ENCODE assay signal across 8 mouse cellular contexts in the genomic region with DNA sequence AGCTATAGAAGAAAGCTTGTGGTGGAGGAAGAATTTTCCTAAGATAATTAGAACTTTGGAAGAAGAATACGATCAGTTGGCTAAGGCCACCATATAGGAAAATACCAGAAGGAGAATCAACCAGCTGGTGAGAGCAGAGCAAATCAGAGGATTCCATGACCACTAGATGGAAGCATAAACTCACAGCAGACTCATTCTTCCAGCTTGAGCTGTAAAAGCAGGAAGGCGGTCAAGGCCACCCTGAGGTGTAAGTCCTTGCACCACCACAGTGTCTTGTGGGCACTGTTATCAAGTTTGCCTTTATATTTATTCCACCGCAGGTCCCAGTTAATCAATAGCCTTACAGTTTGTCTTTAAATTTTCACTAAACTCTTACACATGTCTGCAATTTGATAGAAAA.
DNase-seq lines count a peak whose midpoint lies in the region; ATAC-seq and TF ChIP-seq lines count a peak whose summit lies in the region.

No protein-coding gene starts in this region.

- no peak for DNase-seq in gastrocnemius, adult 2 months
- no peak for DNase-seq in gastrocnemius, adult 18-20 months (ENCODE audit: low spot score)
- peak; percentile 50 for DNase-seq in adrenal gland, adult 8-10 months
- DNase-seq in embryonic facial prominence, embryonic 10.5 days (ENCODE audit: low spot score) = peak; percentile 50
- DNase-seq in layer of hippocampus, postnatal 10 days (ENCODE audit: low spot score in 2 of 2) = peak; percentile 28 to 41
- peak; percentile 89 for DNase-seq in midbrain, embryonic 14.5 days
- DNase-seq in yolk sac, embryonic 10.5 days (ENCODE audit: low spot score) = peak; percentile 21

- 45% methylated on average over 3 of the region's 3 CpGs for WGBS in embryonic facial prominence, embryonic 10.5 days
- WGBS in midbrain, embryonic 14.5 days = 32% methylated on average over 3 of the region's 3 CpGs

- no peak overlapping the region for H3K4me2 ChIP-seq in midbrain, embryonic 14.5 days (ENCODE audit: low read length)

- H3K9me3 ChIP-seq in embryonic facial prominence, embryonic 10.5 days = no peaks in the 10 kb centered on the region
- no peaks in the 10 kb centered on the region for H3K9me3 ChIP-seq in midbrain, embryonic 14.5 days (ENCODE audit: control insufficient read depth, low read length)

- peaks cover 3% of the 10 kb centered on the region for H3K4me1 ChIP-seq in embryonic facial prominence, embryonic 10.5 days
- no peaks in the 10 kb centered on the region for H3K4me1 ChIP-seq in midbrain, embryonic 14.5 days (ENCODE audit: control insufficient read depth, insufficient read depth, low read length)

- ATAC-seq in hematopoietic stem cell, adult 5-6 weeks (replicated peaks in 1 of 2; ENCODE audit: insufficient read depth in 1 of 2, low FRiP score in 2 of 2, low TSS enrichment in 1 of 2, low read depth in 1 of 2, poor library complexity in 2 of 2, severe bottlenecking in 2 of 2) = peak; percentile 81 to 97
- peak; percentile 75 for ATAC-seq in midbrain, embryonic 14.5 days (ENCODE audit: low FRiP score, low TSS enrichment)

- H3K27ac ChIP-seq in gastrocnemius, adult 2 months = no peak overlapping the region
- H3K27ac ChIP-seq in embryonic facial prominence, embryonic 10.5 days (replicated peaks) = no peak overlapping the region
- no peak overlapping the region for H3K27ac ChIP-seq in midbrain, embryonic 14.5 days (replicated peaks; ENCODE audit: low read depth, low read length)

- no peak overlapping the region for H3K9ac ChIP-seq in midbrain, embryonic 14.5 days (replicated peaks; ENCODE audit: low read length)

- H3K36me3 ChIP-seq in embryonic facial prominence, embryonic 10.5 days (replicated peaks) = no peaks in the 10 kb centered on the region
- no peaks in the 10 kb centered on the region for H3K36me3 ChIP-seq in midbrain, embryonic 14.5 days (ENCODE audit: control insufficient read depth, insufficient read depth, low read length)

- TF ChIP-seq CTCF in gastrocnemius, adult 2 months (IDR thresholded peaks at IDR 0.05) = peak; percentile 62

- no peaks in the 10 kb centered on the region for H3K27me3 ChIP-seq in embryonic facial prominence, embryonic 10.5 days (replicated peaks; ENCODE audit: low read depth, poor library complexity, severe bottlenecking)
- H3K27me3 ChIP-seq in midbrain, embryonic 14.5 days (ENCODE audit: control insufficient read depth, insufficient read depth, low read length) = no peaks in the 10 kb centered on the region

- no peak overlapping the region for H3K4me3 ChIP-seq in gastrocnemius, adult 2 months
- no peak overlapping the region for H3K4me3 ChIP-seq in embryonic facial prominence, embryonic 10.5 days
- H3K4me3 ChIP-seq in midbrain, embryonic 14.5 days (replicated peaks; ENCODE audit: low read depth, low read length) = no peak overlapping the region

- intact Hi-C loops in gastrocnemius, adult 2 months (cut with DNase I) = loop anchor here (5.0 kb wide), 1 partner anchor 573 kb away; no protein-coding TSS in a partner anchor

Comparison
In these comparisons a context has a peak if more than half of its experiments do, and no peak if none do; other contexts are left out.
1. DNase-seq: peak in adrenal gland, adult 8-10 months (single experiment), embryonic facial prominence, embryonic 10.5 days (single experiment), layer of hippocampus, postnatal 10 days (2 of 2), midbrain, embryonic 14.5 days (single experiment) and yolk sac, embryonic 10.5 days (single experiment); none in gastrocnemius, adult 2 months (single experiment) and gastrocnemius, adult 18-20 months (single experiment).